In genomic region chr6:136519254-136519653, GRCm38 (mm10) we compare ENCODE assay signal across 8 mouse cellular contexts. TPM values are rescaled to one million over a fixed set of nuclear protein-coding genes. Genes with fewer than 3 reads are reported as not detected.
DNase-seq lines count a peak whose midpoint lies in the region; ATAC-seq and TF ChIP-seq lines count a peak whose summit lies in the region.

No protein-coding gene starts in this region.

- WGBS in kidney, adult 2 months = under 1% methylated on average over 17 of the region's 17 CpGs
- 2% methylated on average over 17 of the region's 17 CpGs for WGBS in intestine, embryonic 15.5 days

- peak overlapping the region; percentile 96 for H3K27ac ChIP-seq in kidney, adult 2 months (ENCODE audit: insufficient read depth, low read depth, low read length)
- peak overlapping the region; percentile 99 for H3K27ac ChIP-seq in intestine, embryonic 15.5 days

- peak overlapping the region; percentile 80 for H3K4me3 ChIP-seq in kidney, adult 2 months (ENCODE audit: insufficient read depth, low read depth, low read length)
- H3K4me3 ChIP-seq in intestine, embryonic 15.5 days (replicated peaks) = peak overlapping the region; percentile 70

- H3K36me3 ChIP-seq in kidney, adult 2 months (ENCODE audit: control insufficient read depth, insufficient read depth, low read length) = no peaks in the 10 kb centered on the region
- H3K36me3 ChIP-seq in intestine, embryonic 15.5 days = peaks cover 3% of the 10 kb centered on the region; the same call in 1 of the 2 replicates

- peaks cover 4% of the 10 kb centered on the region for H3K4me1 ChIP-seq in kidney, adult 2 months (ENCODE audit: control insufficient read depth, insufficient read depth, low read length)
- peaks cover 6% of the 10 kb centered on the region; the same call in 1 of the 2 replicates for H3K4me1 ChIP-seq in intestine, embryonic 15.5 days (replicated peaks)

- no peak; the same call in 1 of the 2 replicates for ATAC-seq in intestine, embryonic 15.5 days
- peak; percentile 25 for ATAC-seq in monocyte, adult 5-6 weeks (replicated peaks; ENCODE audit: insufficient number of reproducible peaks, low FRiP score, low TSS enrichment, poor library complexity, severe bottlenecking)

- no peak for TF ChIP-seq POLR2A in kidney, adult 2 months (IDR thresholded peaks at IDR 0.05; ENCODE audit: low read depth, low read length)

- no peak for DNase-seq in kidney, adult 2 months
- no peak for DNase-seq in kidney, postnatal 10 days
- DNase-seq in c-Kit-positive CD71-negative TER-119-negative erythroid progenitor cells, embryonic 14.5 days (ENCODE audit: low read depth) = peak; percentile 39
- no peak for DNase-seq in adrenal gland, adult 8-10 months
- no peak for DNase-seq in gastrocnemius, postnatal 25 days
- no peak for DNase-seq in right cerebral cortex, postnatal 14 days

- 0 out of 2 replicates have a peak overlapping the region, but pooled peaks have one; percentile 61 for H3K9ac ChIP-seq in intestine, embryonic 15.5 days

- no peaks in the 10 kb centered on the region for H3K9me3 ChIP-seq in intestine, embryonic 15.5 days

- TF ChIP-seq CTCF in kidney, adult 2 months (conservative IDR thresholded peaks at IDR 0.05; ENCODE audit: insufficient read depth, insufficient read length, low read depth, low read length) = no peak

- H3K27me3 ChIP-seq in kidney, adult 2 months (replicated peaks; ENCODE audit: control insufficient read depth, insufficient read depth, low read length) = no peaks in the 10 kb centered on the region
- H3K27me3 ChIP-seq in intestine, embryonic 15.5 days (replicated peaks) = no peaks in the 10 kb centered on the region

- H3K4me2 ChIP-seq in intestine, embryonic 15.5 days (replicated peaks) = peak overlapping the region; percentile 47

RNA-seq across cellular contexts. Expression of gene Atf7ip, which starts 13.3 kb away (rescaled TPM):
- 13.4 and 13.9 TPM in 2 replicates for polyA plus RNA-seq in kidney, adult 2 months (2012; rRNA removed)
- 24.1 and 25.4 TPM in 2 replicates for polyA plus RNA-seq in intestine, embryonic 15.5 days (2015; fragmentation: Nextera tagmentation; extraction: Ambion mirVana)
- total RNA-seq in monocyte, adult 5-6 weeks (2017) = 53.5 to 127 TPM (median 61.9 TPM) in 3 replicates
- 100 to 1,000 TPM in 2 of 4 experiments, 10 to 100 TPM in 2; 79.2 to 127 (median 99.1) TPM for total RNA-seq in adrenal gland, adult 8-10 months (2022)
- total RNA-seq in gastrocnemius, postnatal 25 days (2021) = 10 to 100 TPM; 38.2 to 43.5 TPM
